Mouse (Mus musculus) C2C12 (cell line): ENCODE results near the gene Tmem8b. TPM values are rescaled to one million over a fixed set of nuclear protein-coding genes. Genes with fewer than 3 reads are reported as not detected.

ENCODE experiments used
- H3K27me3 ChIP-seq: one replicate; pipeline ENCODE4 v1.6.1; 2011; ENCODE audit not compliant: control insufficient read depth, insufficient read depth, insufficient read length
- H3K36me3 ChIP-seq: one replicate; pipeline ENCODE4 v1.6.1; 2011; ENCODE audit not compliant: control insufficient read depth, insufficient read depth
- H3K4me3 ChIP-seq: one replicate; pipeline ENCODE4 v1.5.1; 2011; ENCODE audit warnings: mild to moderate bottlenecking, control low read depth; ENCODE audit not compliant: poor library complexity, insufficient read depth, severe bottlenecking
- H3K79me2 ChIP-seq: one replicate; pipeline ENCODE4 v1.6.1; 2011; ENCODE audit not compliant: control insufficient read depth, insufficient read depth
- H3K79me3 ChIP-seq: one replicate; pipeline ENCODE4 v1.6.1; 2011; ENCODE audit warnings: low read depth, control low read depth
- H3ac ChIP-seq: one replicate; pipeline ENCODE3; 2011; ENCODE audit warnings: low read depth; ENCODE audit not compliant: control insufficient read depth, insufficient read length
- CEBPB ChIP-seq: IDR thresholded peaks from one replicate; pipeline ENCODE4 v1.6.1; 2011; ENCODE audit warnings: low read depth, mild to moderate bottlenecking, control low read depth, moderate library complexity
- CTCF ChIP-seq: IDR thresholded peaks from one replicate; pipeline ENCODE4 v1.5.1; 2011; ENCODE audit not compliant: control insufficient read depth, insufficient read depth, insufficient read length
- FOSL1 ChIP-seq: IDR thresholded peaks from one replicate; pipeline ENCODE4 v1.8.0; 2011; ENCODE audit warnings: mild to moderate bottlenecking, low read length; ENCODE audit not compliant: poor library complexity, insufficient read depth, severe bottlenecking
- MAX ChIP-seq: IDR thresholded peaks from one replicate; pipeline ENCODE4 v1.6.1; 2011; ENCODE audit warnings: mild to moderate bottlenecking, control low read depth
- MYOD1 ChIP-seq: IDR thresholded peaks from one replicate; pipeline ENCODE4 v1.6.1; 2011; ENCODE audit warnings: low read depth; ENCODE audit not compliant: control insufficient read depth, insufficient read length
- MYOG ChIP-seq: IDR thresholded peaks from one replicate; pipeline ENCODE4 v1.6.1; 2011; ENCODE audit not compliant: control insufficient read depth, insufficient read length; ENCODE audit errors: extremely low read depth
- USF1 ChIP-seq: IDR thresholded peaks from one replicate; pipeline ENCODE4 v1.6.1; 2011; ENCODE audit warnings: low read depth, mild to moderate bottlenecking, control low read depth, moderate library complexity
- microRNA-seq: library from miRNA; unstranded; fragments of <30 nt; microRNA quantifications from one replicate; pipeline ENCODE4, GENCODE M21; 2019; ENCODE audit warnings: borderline microRNAs expressed
- polyA plus RNA-seq: library from polyadenylated mRNA; unstranded; fragments of >200 nt; fragmentation: generic; extraction: Trizol; gene quantifications from one replicate; pipeline ENCODE4 v1.2.1, GENCODE M21; 2012; ENCODE audit warnings: missing spikeins

Tmem8b gene
- polyA plus RNA-seq, 1 experiment, result 0.16 TPM

DNA sequence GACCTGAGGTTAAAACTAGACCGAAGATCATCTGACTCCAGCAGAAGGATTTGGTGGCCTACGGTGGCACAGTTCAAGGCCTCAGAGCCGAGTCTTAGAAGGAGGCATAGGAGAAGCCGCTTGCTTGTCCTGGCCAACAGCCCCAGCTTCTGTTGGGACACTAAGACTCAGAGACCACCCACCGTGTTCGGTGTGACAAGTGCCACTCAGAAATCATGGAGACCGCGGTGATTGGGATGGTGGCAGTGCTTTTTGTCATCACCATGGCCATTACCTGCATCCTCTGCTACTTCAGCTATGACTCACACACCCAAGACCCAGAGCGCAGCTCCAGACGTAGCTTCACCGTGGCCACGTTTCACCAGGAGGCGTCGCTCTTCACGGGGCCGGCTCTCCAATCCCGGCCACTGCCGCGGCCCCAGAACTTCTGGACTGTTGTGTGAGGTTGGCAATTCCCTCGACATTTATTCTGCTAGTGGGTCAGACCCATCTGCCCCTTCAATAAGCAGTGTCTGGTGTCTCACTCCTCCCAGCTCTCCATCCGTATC, 62.1 kb downstream of the Tmem8b start:
- H3K36me3 ChIP-seq, result no peaks in the 10 kb centered on the region
- TF ChIP-seq USF1, result no peak
- no peak for TF ChIP-seq MYOD1
- no peak for TF ChIP-seq MYOG
- TF ChIP-seq MAX, result no peak
- no peak for TF ChIP-seq CTCF
- TF ChIP-seq CEBPB, result no peak
- no peak for TF ChIP-seq FOSL1

DNA sequence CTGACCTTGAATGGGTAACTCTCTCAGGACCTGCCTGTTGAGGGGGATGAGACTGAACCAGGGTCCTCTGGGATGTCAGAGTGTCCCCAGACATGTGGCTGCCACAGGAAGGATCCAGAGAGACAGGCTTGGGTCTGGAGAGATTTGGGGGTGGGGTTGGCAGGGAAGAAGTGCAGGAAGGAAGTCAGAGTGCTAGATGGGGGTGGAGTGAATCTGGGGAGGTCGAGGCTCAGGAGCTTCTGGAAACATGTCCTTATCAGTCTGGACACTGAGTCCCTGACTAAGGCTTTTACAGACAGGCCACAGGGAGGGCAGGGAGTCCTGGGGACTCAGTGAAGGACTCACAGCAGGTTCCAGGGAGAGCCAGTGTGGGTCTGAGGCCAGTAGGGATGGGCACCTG, 63.4 kb downstream of the Tmem8b start:
- Histone ChIP-seq H3K79me2 (no peaks in the 10 kb centered on the region), H3K27me3 (no peaks in the 10 kb centered on the region), H3K79me3 (no peaks in the 10 kb centered on the region), H3K36me3 (no peaks in the 10 kb centered on the region), H3ac (no peak overlapping the region), H3K4me3 (no peak overlapping the region)
- no peak for TF ChIP-seq MAX
- TF ChIP-seq FOSL1, result no peak
- no peak for TF ChIP-seq MYOD1
- TF ChIP-seq USF1, result no peak

More for the DNA sequence above, 62.1 kb downstream of the Tmem8b start:
- H3K79me2 ChIP-seq, result no peaks in the 10 kb centered on the region
- no peak overlapping the region for H3ac ChIP-seq
- H3K4me3 ChIP-seq, result no peak overlapping the region
- H3K27me3 ChIP-seq, result no peaks in the 10 kb centered on the region
- H3K79me3 ChIP-seq, result no peaks in the 10 kb centered on the region

DNA sequence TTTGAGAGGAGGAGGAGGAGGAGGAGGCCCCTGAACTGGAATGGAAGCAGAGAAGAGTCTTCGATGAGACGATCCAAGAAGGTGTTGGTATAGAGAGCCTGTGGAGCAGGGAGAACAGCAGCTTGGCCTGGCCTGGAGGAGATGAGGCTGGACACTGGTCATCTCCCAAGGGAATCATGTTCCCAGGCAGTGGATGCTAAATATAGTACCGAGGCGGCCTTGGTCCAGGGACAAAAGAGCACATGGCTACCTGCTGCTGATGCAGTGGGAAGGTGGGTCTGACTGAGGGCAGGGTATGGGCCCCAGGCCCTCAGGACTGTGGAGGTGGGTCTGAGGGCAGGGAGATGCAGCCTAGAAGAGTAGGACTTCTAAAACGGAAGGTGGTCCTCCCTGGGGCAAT, 64.4 kb downstream of the Tmem8b start:
- TF ChIP-seq USF1, result no peak
- TF ChIP-seq FOSL1, result no peak
- TF ChIP-seq MAX, result no peak
- TF ChIP-seq MYOG, result no peak
- no peak for TF ChIP-seq CTCF
- no peak for TF ChIP-seq MYOD1
- no peak for TF ChIP-seq CEBPB
- Histone ChIP-seq H3K4me3 (no peak overlapping the region), H3K27me3 (no peaks in the 10 kb centered on the region), H3K79me2 (no peaks in the 10 kb centered on the region), H3ac (no peak overlapping the region), H3K36me3 (no peaks in the 10 kb centered on the region), H3K79me3 (no peaks in the 10 kb centered on the region)

DNA sequence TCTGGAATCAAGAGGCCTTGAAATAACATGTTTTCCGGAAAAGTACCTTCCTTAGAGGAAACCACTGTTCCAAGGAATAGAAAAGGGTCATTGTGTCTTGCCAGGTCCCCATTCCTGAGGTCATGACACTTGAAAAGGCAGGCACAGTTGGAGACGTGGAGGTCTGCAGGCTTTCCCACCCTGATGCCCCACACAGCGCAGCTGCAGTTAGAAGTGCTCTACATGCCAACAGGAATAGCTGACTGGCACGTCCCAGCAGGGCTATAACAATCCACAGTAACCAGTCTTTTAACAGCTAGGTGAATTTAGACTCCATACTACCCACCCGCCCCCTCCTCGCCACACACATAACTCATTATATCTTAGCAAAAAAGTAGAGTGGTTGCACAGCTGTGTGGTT, 68.4 kb downstream of the Tmem8b start:
- no peak overlapping the region for H3ac ChIP-seq
- TF ChIP-seq CEBPB, result no peak
- no peak for TF ChIP-seq USF1
- TF ChIP-seq CTCF, result no peak
- no peak for TF ChIP-seq FOSL1
- TF ChIP-seq MYOG, result no peak
- no peak for TF ChIP-seq MYOD1
- no peak for TF ChIP-seq MAX
- H3K27me3 ChIP-seq, result no peaks in the 10 kb centered on the region
- no peaks in the 10 kb centered on the region for H3K79me3 ChIP-seq
- H3K79me2 ChIP-seq, result no peaks in the 10 kb centered on the region
- no peaks in the 10 kb centered on the region for H3K36me3 ChIP-seq
- H3K4me3 ChIP-seq, result no peak overlapping the region

DNA sequence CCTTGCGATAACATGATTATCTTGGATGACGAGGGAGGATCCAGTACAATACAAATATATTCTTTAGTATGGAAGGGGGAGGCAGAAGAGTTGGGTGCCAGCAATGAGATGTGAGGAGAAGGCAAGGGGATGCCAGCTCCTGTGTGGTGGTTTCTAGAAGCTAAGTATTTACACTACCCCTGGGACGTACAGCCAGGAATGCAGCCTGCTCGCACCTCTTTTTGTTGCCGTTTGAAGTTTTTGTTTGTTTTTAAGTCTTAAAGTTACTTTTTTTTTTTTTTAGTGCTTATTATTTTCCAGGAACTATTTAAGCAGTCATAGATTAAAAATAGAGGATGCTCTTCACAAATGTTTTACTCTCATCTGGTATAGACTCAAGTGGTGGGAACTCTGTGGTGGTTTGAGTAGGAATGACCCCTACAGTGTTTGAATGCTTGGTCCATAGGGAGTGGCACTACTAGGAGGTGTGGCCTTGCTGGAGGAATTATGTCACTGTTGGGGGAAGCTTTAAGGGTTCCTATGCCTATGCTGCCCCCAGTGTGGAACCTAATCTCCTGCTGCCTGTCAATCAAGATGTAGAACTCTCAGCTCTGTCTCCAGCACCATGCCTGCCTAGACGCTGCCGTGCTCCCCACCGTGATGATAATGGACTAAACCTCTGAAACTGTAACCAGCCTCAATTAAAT, 70.4 kb downstream of the Tmem8b start:
- no peaks in the 10 kb centered on the region for H3K27me3 ChIP-seq
- no peaks in the 10 kb centered on the region for H3K79me3 ChIP-seq
- no peaks in the 10 kb centered on the region for H3K79me2 ChIP-seq
- H3K4me3 ChIP-seq, result no peak overlapping the region
- TF ChIP-seq CTCF (no peak), USF1 (no peak), CEBPB (no peak), MYOD1 (no peak), FOSL1 (no peak)
- no peak overlapping the region for H3ac ChIP-seq
- no peaks in the 10 kb centered on the region for H3K36me3 ChIP-seq

DNA sequence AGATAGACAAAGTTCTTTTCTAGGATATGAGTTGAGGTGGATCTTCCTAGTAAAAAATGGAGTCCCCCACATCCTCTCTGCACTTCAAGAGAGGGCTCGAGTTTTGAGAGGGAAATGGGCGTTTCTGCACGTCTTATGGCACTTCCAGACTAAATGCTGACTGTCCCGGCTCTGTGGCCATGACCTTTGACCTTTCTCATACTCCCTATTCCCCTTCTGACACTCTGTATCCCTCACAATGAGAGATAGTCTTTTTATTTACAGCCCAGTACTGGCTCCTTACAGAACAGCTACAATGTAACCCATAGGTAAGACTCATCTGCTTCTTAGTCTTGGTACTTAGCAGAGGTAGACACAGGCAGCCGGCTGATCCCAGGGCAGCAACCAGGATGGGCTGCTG, 72.8 kb downstream of the Tmem8b start:
- Histone ChIP-seq H3K79me2 (no peaks in the 10 kb centered on the region), H3K27me3 (no peaks in the 10 kb centered on the region), H3ac (no peak overlapping the region), H3K79me3 (no peaks in the 10 kb centered on the region), H3K4me3 (no peak overlapping the region), H3K36me3 (no peaks in the 10 kb centered on the region)
- TF ChIP-seq FOSL1 (no peak), CEBPB (no peak), MAX (no peak), MYOD1 (no peak), USF1 (no peak), MYOG (no peak)

Small RNA genes within 50 kb of the gene (microRNA-seq; reads per million reads assigned to microRNA genes)
- gene Gm25262, result not detected

Other genes starting within 250 kb of the Tmem8b start
- 0.06 TPM for gene Fam166b, start 239.8 kb upstream of the Tmem8b start, polyA plus RNA-seq
- 28.9 TPM for gene Tesk1, start 227.0 kb upstream of the Tmem8b start, polyA plus RNA-seq
- gene Cd72, start 214.3 kb upstream of the Tmem8b start, polyA plus RNA-seq, result 1.5 TPM
- not detected for gene Sit1, start 185.2 kb upstream of the Tmem8b start, polyA plus RNA-seq
- gene Ccdc107, start 176.1 kb upstream of the Tmem8b start, polyA plus RNA-seq, result 58.9 TPM
- 11.7 TPM for gene Arhgef39, start 169.3 kb upstream of the Tmem8b start, polyA plus RNA-seq
- gene Car9, start 162.0 kb upstream of the Tmem8b start, polyA plus RNA-seq, result 0.67 TPM
- gene Tpm2, start 145.2 kb upstream of the Tmem8b start, polyA plus RNA-seq, result 622 TPM
- gene Creb3, start 106.6 kb upstream of the Tmem8b start, polyA plus RNA-seq, result 52.4 TPM
- gene Tln1, start 106.3 kb upstream of the Tmem8b start, polyA plus RNA-seq, result 158 TPM
- 22.6 TPM for gene Rgp1, start 90.3 kb upstream of the Tmem8b start, polyA plus RNA-seq
- gene Gba2, start 90.1 kb upstream of the Tmem8b start, polyA plus RNA-seq, result 6.0 TPM
- gene Msmp, start 84.5 kb upstream of the Tmem8b start, polyA plus RNA-seq, result not detected
- gene Npr2, start 37.0 kb upstream of the Tmem8b start, polyA plus RNA-seq, result 7.3 TPM
- gene Spag8, start 15.4 kb upstream of the Tmem8b start, polyA plus RNA-seq, result 0.04 TPM
- 48.0 TPM for gene Hint2, start 12.5 kb upstream of the Tmem8b start, polyA plus RNA-seq
- gene Fam221b, start 174 bp downstream of the Tmem8b start, polyA plus RNA-seq, result 1.4 TPM
- gene Olfr70, start 31.8 kb downstream of the Tmem8b start, polyA plus RNA-seq, result not detected
- not detected for gene Olfr71, start 41.3 kb downstream of the Tmem8b start, polyA plus RNA-seq
- gene Hrct1, start 58.2 kb downstream of the Tmem8b start, polyA plus RNA-seq, result 5.0 TPM
- 0.11 TPM for gene Spaar, start 61.1 kb downstream of the Tmem8b start, polyA plus RNA-seq
- not detected for gene Olfr159, start 102.0 kb downstream of the Tmem8b start, polyA plus RNA-seq
- gene Olfr156, start 154.9 kb downstream of the Tmem8b start, polyA plus RNA-seq, result not detected
- gene Olfr157, start 171.2 kb downstream of the Tmem8b start, polyA plus RNA-seq, result not detected
- not detected for gene Olfr155, start 182.6 kb downstream of the Tmem8b start, polyA plus RNA-seq
- gene Reck, start 206.6 kb downstream of the Tmem8b start, polyA plus RNA-seq, result 0.61 TPM